Mouse (Mus musculus) MEL (cell line): ENCODE measurements at regions not wholly inside any gene's neighbourhood (a gene's known extent, or its start where the extent isn't known, plus 50 kb on each side); places are given as distances from the start of the nearest gene placed in this dataset.

Experiments used
- DNase-seq: peaks from one replicate; pipeline ENCODE4 v3.0.0; 2011; ENCODE audit warnings: low read depth, low spot score
- H3K27ac ChIP-seq: 2 replicates; pipeline ENCODE4 v1.5.1; 2012; ENCODE audit warnings: low read depth, mild to moderate bottlenecking, control low read depth, low read length, moderate library complexity; ENCODE audit not compliant: control insufficient read depth
- H3K27me3 ChIP-seq, 2 experiments: fragments of 150-350 bp in 1 of 2; sonication (generic) in 1 of 2; 2 replicates each; pipeline ENCODE4 v1.6.1; 2012; ENCODE audit warnings: low read length in 2 of 2, mild to moderate bottlenecking in 2 of 2, improper control_type of control experiment in 1 of 2, moderate library complexity in 1 of 2; ENCODE audit not compliant: insufficient read depth in 2 of 2, control insufficient read depth in 1 of 2
- H3K36me3 ChIP-seq, 2 experiments: 2 replicates each; pipeline ENCODE4 v1.6.1; 2012 to 2014; ENCODE audit warnings: low read length in 2 of 2, improper control_type of control experiment in 1 of 2, inconsistent platforms in 1 of 2, mild to moderate bottlenecking in 1 of 2; ENCODE audit not compliant: insufficient read depth in 2 of 2, control insufficient read depth in 1 of 2
- H3K4me1 ChIP-seq, 2 experiments: fragments of 150-350 bp in 1 of 2; sonication (generic) in 1 of 2; 2 replicates each; pipeline ENCODE4 v1.6.1; 2012; ENCODE audit warnings: low read length in 2 of 2, improper control_type of control experiment in 1 of 2, mild to moderate bottlenecking in 1 of 2; ENCODE audit not compliant: insufficient read depth in 2 of 2, control insufficient read depth in 1 of 2
- H3K4me3 ChIP-seq, 2 experiments: fragments of 150-350 bp in 1 of 2; sonication (generic) in 1 of 2; 2 replicates each; pipeline ENCODE4 v1.5.1; 2012; ENCODE audit warnings: low read depth in 2 of 2, low read length in 2 of 2, mild to moderate bottlenecking in 2 of 2, moderate library complexity in 2 of 2, control low read depth in 1 of 2, improper control_type of control experiment in 1 of 2; ENCODE audit not compliant: control insufficient read depth in 1 of 2, insufficient read depth in 1 of 2
- H3K79me2 ChIP-seq: 2 replicates; pipeline ENCODE4 v1.6.1; 2012; ENCODE audit warnings: mild to moderate bottlenecking, low read length, moderate library complexity; ENCODE audit not compliant: control insufficient read depth, poor library complexity, insufficient read depth
- H3K9ac ChIP-seq: 2 replicates; pipeline ENCODE4 v1.6.1; 2012; ENCODE audit warnings: low read depth, mild to moderate bottlenecking, control low read depth, low read length, moderate library complexity; ENCODE audit not compliant: control insufficient read depth, poor library complexity, severe bottlenecking
- H3K9me3 ChIP-seq: fragments of 150-350 bp; sonication (generic); replicated peaks from 2 replicates; pipeline ENCODE4 v1.6.1; 2012; ENCODE audit warnings: mild to moderate bottlenecking, low read length, improper control_type of control experiment, moderate library complexity; ENCODE audit not compliant: insufficient read depth
- GATA1 ChIP-seq: IDR thresholded peaks from 2 replicates; pipeline ENCODE4 v1.6.1; 2011; ENCODE audit warnings: low read depth, low read length, improper control_type of control experiment
- HCFC1 ChIP-seq: IDR thresholded peaks from 2 replicates; pipeline ENCODE4 v1.6.1; 2012; ENCODE audit warnings: low read depth, mild to moderate bottlenecking, inconsistent platforms, low read length, improper control_type of control experiment, moderate library complexity
- JUND ChIP-seq: IDR thresholded peaks from 2 replicates; pipeline ENCODE4 v1.6.1; 2011; ENCODE audit warnings: low read depth, mild to moderate bottlenecking, improper control_type of control experiment, low read length
- KAT2A ChIP-seq: conservative IDR thresholded peaks from 2 replicates; pipeline ENCODE4 v1.6.1; 2012; ENCODE audit warnings: low read depth, low read length, improper control_type of control experiment, inconsistent platforms
- MAX ChIP-seq: IDR thresholded peaks from 2 replicates; pipeline ENCODE4 v1.6.1; 2011; ENCODE audit warnings: low read length, improper control_type of control experiment
- MAZ ChIP-seq: IDR thresholded peaks from 2 replicates; pipeline ENCODE4 v1.6.1; 2012; ENCODE audit warnings: low read depth, mild to moderate bottlenecking, inconsistent platforms, low read length, improper control_type of control experiment
- MXI1 ChIP-seq: IDR thresholded peaks from 2 replicates; pipeline ENCODE4 v1.6.1; 2011; ENCODE audit warnings: mild to moderate bottlenecking, low read depth, low read length, improper control_type of control experiment
- MYC ChIP-seq: IDR thresholded peaks from 2 replicates; pipeline ENCODE4 v1.6.1; 2011; ENCODE audit warnings: low read depth, mild to moderate bottlenecking, low read length, improper control_type of control experiment, moderate library complexity
- NELFE ChIP-seq: IDR thresholded peaks from 2 replicates; pipeline ENCODE4 v1.6.1; 2011; ENCODE audit warnings: low read depth, low read length, improper control_type of control experiment
- SIN3A ChIP-seq: IDR thresholded peaks from 2 replicates; pipeline ENCODE4 v1.6.1; 2012; ENCODE audit warnings: low read length, improper control_type of control experiment, inconsistent platforms
- SMC3 ChIP-seq: IDR thresholded peaks from 2 replicates; pipeline ENCODE4 v1.6.1; 2011; ENCODE audit warnings: low read depth, low read length, improper control_type of control experiment
- TCF12 ChIP-seq: IDR thresholded peaks from 2 replicates; pipeline ENCODE4 v1.6.1; 2014; ENCODE audit warnings: low read depth, mild to moderate bottlenecking, inconsistent platforms, low read length, improper control_type of control experiment, moderate library complexity
- UBTF ChIP-seq: IDR thresholded peaks from 2 replicates; pipeline ENCODE4 v1.6.1; 2012; ENCODE audit warnings: low read depth, mild to moderate bottlenecking, inconsistent platforms, low read length, improper control_type of control experiment, moderate library complexity, borderline replicate concordance; ENCODE audit not compliant: insufficient read depth
- ZKSCAN1 ChIP-seq: IDR thresholded peaks from 2 replicates; pipeline ENCODE4 v1.6.1; 2012; ENCODE audit warnings: low read depth, mild to moderate bottlenecking, inconsistent platforms, low read length, improper control_type of control experiment, moderate library complexity
- ZMIZ1 ChIP-seq: IDR thresholded peaks from 2 replicates; pipeline ENCODE4 v1.6.1; 2012; ENCODE audit warnings: low read depth, mild to moderate bottlenecking, inconsistent platforms, low read length, improper control_type of control experiment, moderate library complexity

DNA sequence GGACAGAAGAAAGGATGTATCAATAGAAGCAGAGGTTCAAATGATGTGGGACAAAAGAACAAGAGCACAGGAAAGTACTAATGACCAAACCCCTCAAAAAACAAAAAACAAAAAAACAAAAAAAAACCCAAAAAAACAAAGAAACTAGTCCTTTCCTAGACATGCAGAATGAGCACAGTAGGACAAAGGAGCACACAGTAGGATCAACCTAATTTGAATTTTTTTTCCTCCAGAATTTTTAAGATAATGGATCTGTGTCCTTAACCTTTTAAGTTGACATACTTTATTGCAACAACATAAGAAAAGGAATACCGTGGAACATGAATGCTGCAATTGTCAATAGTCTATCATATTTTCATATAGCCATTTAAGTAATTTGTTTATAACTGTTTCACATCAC lies 370.2 kb upstream of the Dach1 start:
- DNase-seq = no peak
- H3K27ac ChIP-seq = no peak overlapping the region
- H3K9ac ChIP-seq = no peak overlapping the region
- no peaks in the 10 kb centered on the region for H3K4me1 ChIP-seq
- no peaks in the 10 kb centered on the region for H3K27me3 ChIP-seq
- H3K4me3 ChIP-seq = no peak overlapping the region
- no peak for TF ChIP-seq UBTF
- TF ChIP-seq ZKSCAN1 = peak; percentile 93
- no peak for TF ChIP-seq NELFE
- no peak for TF ChIP-seq KAT2A
- H3K36me3 ChIP-seq = no peaks in the 10 kb centered on the region
- no peaks in the 10 kb centered on the region for H3K79me2 ChIP-seq
- H3K9me3 ChIP-seq = no peaks in the 10 kb centered on the region

- Histone ChIP-seq H3K4me3 (no peak overlapping the region), H3K79me2 (no peaks in the 10 kb centered on the region), H3K27me3 (no peaks in the 10 kb centered on the region), H3K36me3 (no peaks in the 10 kb centered on the region), H3K9ac (no peak overlapping the region), H3K27ac (no peak overlapping the region), H3K9me3 (no peaks in the 10 kb centered on the region), H3K4me1 (no peaks in the 10 kb centered on the region)
- no peak for DNase-seq
- TF ChIP-seq JUND = no peak
- TF ChIP-seq ZMIZ1 = no peak
- TF ChIP-seq TCF12 = no peak
- TF ChIP-seq MXI1 = no peak
- no peak for TF ChIP-seq SMC3
- no peak for TF ChIP-seq HCFC1
Observed at GRCm38 (mm10) chr14:98538267-98538666, 368.7 kb upstream of the Dach1 start.

DNA sequence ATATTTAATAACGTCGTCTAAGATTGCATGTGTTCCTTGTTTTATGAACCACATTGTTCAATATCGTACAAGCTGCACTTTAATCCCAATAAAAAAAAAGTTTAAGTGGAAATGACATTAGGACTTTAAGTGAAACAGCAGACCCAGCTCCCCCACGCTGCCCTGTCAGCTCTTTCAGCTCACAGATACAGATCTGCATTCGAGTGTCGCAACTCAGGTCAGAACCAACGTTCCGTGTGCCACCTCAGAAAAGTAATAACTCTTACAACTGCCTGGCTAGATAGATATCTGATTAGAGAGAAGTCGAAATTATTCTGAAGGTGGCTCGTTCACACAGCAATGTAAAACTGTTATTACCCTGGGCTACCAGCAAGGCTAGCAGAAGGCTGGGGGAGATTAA lies 364.0 kb upstream of the Dach1 start:
- H3K79me2 ChIP-seq = no peaks in the 10 kb centered on the region
- no peaks in the 10 kb centered on the region for H3K9me3 ChIP-seq
- no peak for DNase-seq
- no peak overlapping the region for H3K9ac ChIP-seq
- H3K4me3 ChIP-seq = no peak overlapping the region
- H3K27ac ChIP-seq = no peak overlapping the region
- H3K36me3 ChIP-seq = no peaks in the 10 kb centered on the region
- no peak for TF ChIP-seq MAX
- no peak for TF ChIP-seq GATA1
- TF ChIP-seq MYC = no peak
- TF ChIP-seq SIN3A = no peak
- no peak for TF ChIP-seq ZMIZ1
- TF ChIP-seq MAZ = no peak
- no peaks in the 10 kb centered on the region for H3K4me1 ChIP-seq
- no peaks in the 10 kb centered on the region for H3K27me3 ChIP-seq
